Mouse (Mus musculus) left cerebral cortex, adult 11 months (tissue): ENCODE results near the gene Lrrc4.

Source experiments
- DNase-seq: peaks from one replicate; pipeline ENCODE4 v3.0.0; 2022; ENCODE audit warnings: low spot score

The Lrrc4 gene

GRCm38 (mm10) chr6:28823802-28824201, 7.7 kb downstream of the Lrrc4 start:
- DNase-seq = no peak

GRCm38 (mm10) chr6:28823375-28823774, 8.2 kb downstream of the Lrrc4 start:
- no peak for DNase-seq

- DNase-seq = no peak
Measured at GRCm38 (mm10) chr6:28822296-28822695, 9.3 kb downstream of the Lrrc4 start.

GRCm38 (mm10) chr6:28819509-28820358, 11.8 kb downstream of the Lrrc4 start:
- no peak for DNase-seq

GRCm38 (mm10) chr6:28817039-28817438, 14.5 kb downstream of the Lrrc4 start:
- DNase-seq = no peak

GRCm38 (mm10) chr6:28814895-28815294, 16.7 kb downstream of the Lrrc4 start:
- DNase-seq = no peak

GRCm38 (mm10) chr6:28813057-28813456, 18.5 kb downstream of the Lrrc4 start:
- DNase-seq = no peak

GRCm38 (mm10) chr6:28804751-28805150, 26.8 kb downstream of the Lrrc4 start:
- DNase-seq = no peak

- DNase-seq = no peak
Measured at GRCm38 (mm10) chr6:28803678-28804279, 27.8 kb downstream of the Lrrc4 start.

- DNase-seq = no peak
Measured at GRCm38 (mm10) chr6:28800976-28801375, 30.6 kb downstream of the Lrrc4 start.

GRCm38 (mm10) chr6:28799818-28800217, 31.7 kb downstream of the Lrrc4 start:
- no peak for DNase-seq

GRCm38 (mm10) chr6:28795792-28796515, 35.6 kb downstream of the Lrrc4 start:
- DNase-seq = no peak

- DNase-seq = no peak
Measured at GRCm38 (mm10) chr6:28795380-28795779, 36.2 kb downstream of the Lrrc4 start.

GRCm38 (mm10) chr6:28791809-28792208, 39.7 kb downstream of the Lrrc4 start:
- DNase-seq = no peak

GRCm38 (mm10) chr6:28791183-28791582, 40.4 kb downstream of the Lrrc4 start:
- no peak for DNase-seq

- DNase-seq = no peak
Measured at GRCm38 (mm10) chr6:28789685-28790084, 41.9 kb downstream of the Lrrc4 start.

- DNase-seq = no peak
Measured at GRCm38 (mm10) chr6:28787133-28787532, 44.4 kb downstream of the Lrrc4 start.

GRCm38 (mm10) chr6:28785770-28786169, 45.8 kb downstream of the Lrrc4 start:
- no peak for DNase-seq

- no peak for DNase-seq
Measured at GRCm38 (mm10) chr6:28783953-28784352, 47.6 kb downstream of the Lrrc4 start.

- no peak for DNase-seq
Measured at GRCm38 (mm10) chr6:28783082-28783647, 48.4 kb downstream of the Lrrc4 start.

- peak; percentile 73 for DNase-seq
Measured at GRCm38 (mm10) chr6:28781696-28782095, 49.9 kb downstream of the Lrrc4 start.

- DNase-seq = no peak
Measured at GRCm38 (mm10) chr6:28771331-28771730, 60.2 kb downstream of the Lrrc4 start.
